In the genomic region with DNA sequence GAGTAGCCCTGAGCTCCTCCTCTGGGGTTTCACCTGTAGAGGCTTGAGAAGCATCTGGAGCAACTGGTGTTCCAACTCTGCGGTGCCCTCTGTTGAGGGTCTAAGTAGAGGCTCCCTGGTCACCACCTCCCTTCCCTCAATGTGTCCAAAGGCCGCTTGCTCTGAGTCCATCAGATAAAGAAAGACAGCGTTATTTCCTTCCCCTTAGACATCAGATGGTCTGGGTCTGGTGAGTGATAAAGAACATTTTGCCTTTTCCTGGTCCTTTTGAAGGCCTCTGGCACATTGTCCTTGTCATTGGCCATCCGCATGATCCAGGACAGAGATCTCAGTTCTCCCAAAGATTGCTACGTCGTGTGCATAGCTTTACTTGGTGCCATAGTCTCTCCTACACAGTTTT, we compare ENCODE assay signal across 39 mouse cellular contexts. TPM values are rescaled to one million over a fixed set of nuclear protein-coding genes. Genes with fewer than 3 reads are reported as not detected.
"Had no signal": no experiment of that assay in that cellular context is flagged by ENCODE, and none has a peak within 500 bp of the region (broad histone marks: within the 10 kb centered on the region; RNA-seq: fewer than 3 reads in every experiment).

No protein-coding gene starts in this region.

- H3K4me3 ChIP-seq: heart, adult 2 months; heart, embryonic 13.5 days; heart, embryonic 15.5 days; hindbrain, embryonic 13.5 days; hindbrain, embryonic 15.5 days; kidney, embryonic 15.5 days; layer of hippocampus, adult 2 months; limb, embryonic 13.5 days; limb, embryonic 15.5 days; liver, embryonic 12.5 days had no signal

- DNase-seq: gastrocnemius, postnatal 14 days; gastrocnemius, postnatal 36 days; heart, adult 11 months; heart, adult 2 months; heart, postnatal 14 days; heart, postnatal 36 days; kidney, adult 11 months; kidney, adult 2 months; kidney, adult 9 months; kidney, postnatal 25 days; kidney, postnatal 4 days; layer of hippocampus, postnatal 36 days; left cerebral cortex, postnatal 4 days had no signal

- H3K9me3 ChIP-seq: heart, embryonic 13.5 days; heart, embryonic 15.5 days; hindbrain, embryonic 13.5 days; hindbrain, embryonic 15.5 days; kidney, embryonic 15.5 days; limb, embryonic 13.5 days; limb, embryonic 15.5 days; liver, embryonic 12.5 days had no signal

- H3K4me1 ChIP-seq: heart, embryonic 13.5 days; heart, embryonic 15.5 days; hindbrain, embryonic 13.5 days; hindbrain, embryonic 15.5 days; kidney, embryonic 15.5 days; limb, embryonic 13.5 days; limb, embryonic 15.5 days had no signal

- ATAC-seq: hindbrain, postnatal 0 days; intestine, embryonic 16.5 days had no signal

- H3K27me3 ChIP-seq: heart, embryonic 13.5 days; heart, embryonic 15.5 days; hindbrain, embryonic 13.5 days; hindbrain, embryonic 15.5 days; kidney, embryonic 15.5 days; limb, embryonic 13.5 days; limb, embryonic 15.5 days; liver, embryonic 12.5 days had no signal

- H3K36me3 ChIP-seq: heart, embryonic 13.5 days; heart, embryonic 15.5 days; hindbrain, embryonic 15.5 days; kidney, embryonic 15.5 days; limb, embryonic 15.5 days; liver, embryonic 12.5 days had no signal

- H3K4me2 ChIP-seq: heart, embryonic 11.5 days; heart, embryonic 13.5 days; heart, embryonic 15.5 days; hindbrain, embryonic 13.5 days; hindbrain, embryonic 15.5 days; kidney, embryonic 15.5 days; limb, embryonic 13.5 days; limb, embryonic 15.5 days; liver, embryonic 12.5 days had no signal

- H3K9ac ChIP-seq: heart, embryonic 13.5 days; heart, embryonic 15.5 days; hindbrain, embryonic 13.5 days; hindbrain, embryonic 15.5 days; kidney, embryonic 15.5 days; limb, embryonic 13.5 days; limb, embryonic 15.5 days; liver, embryonic 12.5 days had no signal

- H3K27ac ChIP-seq: heart, adult 2 months; heart, embryonic 13.5 days; heart, embryonic 15.5 days; hindbrain, embryonic 13.5 days; hindbrain, embryonic 15.5 days; hindbrain, postnatal 0 days; kidney, embryonic 15.5 days; kidney, postnatal 0 days; layer of hippocampus, adult 2 months; limb, embryonic 13.5 days; limb, embryonic 15.5 days; liver, embryonic 12.5 days had no signal

RNA-seq across cellular contexts. Expression of a gene that starts 16.3 kb away (rescaled TPM):
- total RNA-seq: gastrocnemius, adult 18-20 months; gastrocnemius, adult 8-10 months; gastrocnemius, postnatal 14 days; gastrocnemius, postnatal 36 days; heart, adult 2 months; heart, postnatal 14 days; heart, postnatal 36 days; hematopoietic stem cell, adult 5-6 weeks; hindbrain, postnatal 0 days; layer of hippocampus, adult 2 months; layer of hippocampus, postnatal 14 days; layer of hippocampus, postnatal 36 days; left cerebral cortex, adult 18-20 months; left cerebral cortex, adult 8-10 months; left cerebral cortex, postnatal 10 days; left cerebral cortex, postnatal 25 days; left cerebral cortex, postnatal 4 days; liver, adult 2 months had no signal
- polyA plus RNA-seq: frontal cortex, adult 2 months; heart, embryonic 11.5 days; heart, embryonic 13.5 days; heart, embryonic 15.5 days; heart, postnatal 0 days; hindbrain, embryonic 11.5 days; intestine, embryonic 14.5 days; intestine, embryonic 16.5 days; kidney, postnatal 0 days; limb, embryonic 13.5 days; liver, adult 2 months had no signal
